Mouse (Mus musculus) lung, postnatal 25 days (tissue): ENCODE results near the gene Tas1r1.

ENCODE experiments used
- DNase-seq: peaks from one replicate; pipeline ENCODE4 v3.0.0; 2022; ENCODE audit warnings: low spot score

Tas1r1 gene

GRCm38 (mm10) chr4:152038225-152038984 lies at the start of gene Tas1r1:
TSS of gene Tas1r1 (minus strand) at chr4:152038568.
- no peak for DNase-seq

- DNase-seq = peak; percentile 53
Measured at GRCm38 (mm10) chr4:152088133-152088532, 49.8 kb upstream of the Tas1r1 start.

- no peak for DNase-seq
Measured at GRCm38 (mm10) chr4:152087211-152088081, 49.1 kb upstream of the Tas1r1 start.

GRCm38 (mm10) chr4:152086505-152087210 lies 48.3 kb upstream of the Tas1r1 start:
- DNase-seq = no peak

GRCm38 (mm10) chr4:152084616-152085015 lies 46.2 kb upstream of the Tas1r1 start:
- DNase-seq = no peak

GRCm38 (mm10) chr4:152083611-152084220 lies 45.3 kb upstream of the Tas1r1 start:
- DNase-seq = no peak

GRCm38 (mm10) chr4:152079931-152080330 lies 41.6 kb upstream of the Tas1r1 start:
- no peak for DNase-seq

GRCm38 (mm10) chr4:152079261-152079660 lies 40.9 kb upstream of the Tas1r1 start:
- no peak for DNase-seq

GRCm38 (mm10) chr4:152078105-152078530 lies 39.8 kb upstream of the Tas1r1 start:
- no peak for DNase-seq

GRCm38 (mm10) chr4:152077191-152077590 lies 38.8 kb upstream of the Tas1r1 start:
- DNase-seq = no peak

GRCm38 (mm10) chr4:152074548-152074947 lies 36.2 kb upstream of the Tas1r1 start:
- DNase-seq = no peak

GRCm38 (mm10) chr4:152073715-152074114 lies 35.3 kb upstream of the Tas1r1 start:
- no peak for DNase-seq

GRCm38 (mm10) chr4:152072655-152073054 lies 34.3 kb upstream of the Tas1r1 start:
- DNase-seq = no peak

GRCm38 (mm10) chr4:152072121-152072601 lies 33.8 kb upstream of the Tas1r1 start, which contains the start of gene Plekhg5:
TSS of gene Plekhg5 (plus strand) at chr4:152072498.
- peak; percentile 78 for DNase-seq

- DNase-seq = no peak
Measured at GRCm38 (mm10) chr4:152070494-152071396, 32.4 kb upstream of the Tas1r1 start.

GRCm38 (mm10) chr4:152069245-152069644 lies 30.9 kb upstream of the Tas1r1 start:
- no peak for DNase-seq

GRCm38 (mm10) chr4:152068166-152068724 lies 29.9 kb upstream of the Tas1r1 start:
- no peak for DNase-seq

- DNase-seq = no peak
Measured at GRCm38 (mm10) chr4:152067280-152067679, 28.9 kb upstream of the Tas1r1 start.

GRCm38 (mm10) chr4:152062390-152063110 lies 24.2 kb upstream of the Tas1r1 start:
- no peak for DNase-seq

GRCm38 (mm10) chr4:152044609-152045008 lies 6.2 kb upstream of the Tas1r1 start:
- DNase-seq = no peak
